Mouse (Mus musculus): ENCODE results near the gene Magee1.
"Not testable (repeated sequence)": the region's sequence is repeated elsewhere in the genome, so short reads cannot be mapped to it uniquely, and the experiment has no call there.

The Magee1 gene

DNA sequence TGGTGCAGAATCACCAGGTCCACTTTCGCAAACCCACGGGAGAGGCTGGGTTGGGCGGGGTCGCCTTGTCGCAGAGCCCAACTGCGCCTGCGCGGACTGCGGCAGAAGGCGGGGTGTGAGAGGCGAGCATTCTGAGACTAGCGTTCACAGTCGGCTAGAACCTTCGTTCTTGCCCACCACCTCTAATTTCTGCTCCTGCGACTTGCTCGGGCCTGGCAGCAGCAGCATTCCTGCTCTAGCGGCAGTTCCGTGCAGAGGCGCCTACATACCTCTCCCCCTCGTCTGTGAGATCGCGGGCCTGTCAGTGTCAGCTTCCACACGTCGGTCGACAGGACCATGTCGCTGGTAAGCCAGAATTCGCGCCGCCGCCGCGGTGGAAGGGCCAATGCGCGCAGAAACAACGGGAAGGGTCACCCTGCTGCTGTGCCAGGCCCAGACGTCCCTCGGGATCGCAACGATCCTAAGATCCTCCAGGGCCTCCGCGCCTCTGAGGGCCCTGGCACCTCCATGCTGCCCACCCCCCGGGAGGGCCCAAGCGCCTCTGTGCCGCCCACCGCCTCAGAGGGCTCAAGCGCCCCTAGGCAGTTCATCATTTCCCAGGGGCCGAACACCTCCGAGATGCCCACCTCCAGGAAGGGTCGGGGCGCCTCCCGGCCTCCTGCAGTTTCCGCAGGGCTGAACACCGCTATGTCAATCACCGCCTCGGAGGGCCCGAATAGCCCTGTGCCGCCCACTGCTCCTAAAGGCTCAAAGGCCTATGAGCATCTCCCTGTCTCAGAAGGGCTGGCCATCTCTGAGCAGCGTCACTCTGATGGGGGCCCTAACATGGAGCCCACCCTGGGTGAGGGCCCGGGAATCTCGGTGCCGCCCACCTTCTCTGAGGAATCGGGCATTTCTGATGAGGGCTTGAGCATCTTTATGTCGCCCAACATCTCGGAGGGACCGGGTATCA is at the start of gene Magee1:
Gene Magee1, plus strand, starts transcription at position 104 of the 952 bp plus-strand sequence.
- peak; percentile 31 for DNase-seq (ENCODE audit: low spot score)

DNA sequence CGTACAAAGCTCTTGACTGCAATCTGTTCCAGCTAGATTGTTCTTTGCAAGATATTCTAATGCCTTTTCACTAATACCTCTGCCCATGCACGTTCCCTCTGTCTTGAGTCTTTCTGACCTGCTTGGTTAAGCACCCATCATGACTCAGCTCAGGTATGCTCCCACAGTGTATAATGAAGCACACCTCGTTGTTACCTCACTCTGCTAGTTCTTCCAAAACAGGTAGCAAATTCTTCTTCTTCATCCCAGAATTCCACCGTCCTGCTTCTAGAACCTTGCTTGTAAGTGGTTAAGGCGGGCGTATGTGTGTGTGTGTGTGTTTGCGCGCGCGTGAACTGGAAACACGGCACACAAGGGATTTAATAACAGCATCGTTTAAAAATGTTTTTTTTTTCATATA is 41.0 kb upstream of the Magee1 start:
- DNase-seq (ENCODE audit: low spot score), result no peak

DNA sequence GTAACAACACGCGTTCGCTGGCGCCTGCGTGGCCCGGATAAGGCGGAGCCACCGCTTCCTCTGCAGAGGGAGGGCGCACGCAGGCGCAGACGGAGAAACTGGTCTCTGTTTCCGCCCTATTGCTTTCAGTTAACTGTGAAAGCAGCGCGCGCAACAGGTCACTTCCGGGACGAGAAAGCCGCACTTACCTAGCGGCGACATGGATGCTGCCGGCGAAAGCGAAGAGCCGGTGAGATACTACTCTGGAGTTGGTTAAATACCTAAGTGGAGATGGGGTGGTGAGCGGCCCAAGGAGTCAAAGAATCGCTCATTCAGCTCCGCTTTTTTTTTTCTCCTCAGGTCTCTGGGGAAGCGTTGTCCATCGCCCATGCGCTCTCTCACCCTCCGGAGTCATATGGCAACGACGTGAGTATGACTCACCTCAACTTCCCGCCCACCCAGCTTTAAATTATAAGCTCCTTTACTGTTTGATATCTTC is 40.5 kb upstream of the Magee1 start, which contains the start of gene Pbdc1:
Gene Pbdc1, plus strand, starts transcription at position 142 of the 478 bp plus-strand sequence.
- DNase-seq (ENCODE audit: low spot score), result peak; percentile 87

DNA sequence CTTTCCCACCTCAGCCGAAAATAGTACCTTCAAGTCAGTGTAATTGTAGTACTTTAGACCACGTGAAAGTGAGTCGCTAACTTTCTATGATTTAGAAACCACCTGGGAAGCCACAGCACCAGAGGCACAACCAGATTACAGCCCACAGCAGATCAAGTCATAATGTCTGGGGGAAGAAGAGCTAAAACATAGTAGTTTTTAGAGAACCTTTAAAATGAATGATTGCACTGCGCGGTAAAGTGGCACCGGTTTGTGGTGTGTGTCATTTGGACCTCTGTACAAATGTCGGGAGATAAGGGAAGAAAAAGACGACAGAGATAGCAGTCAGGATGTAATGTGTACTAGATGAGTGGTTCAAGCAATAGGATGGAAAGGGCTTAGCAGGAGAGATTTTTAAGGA is 40.1 kb upstream of the Magee1 start:
- DNase-seq (ENCODE audit: low spot score), result peak; percentile 11

DNA sequence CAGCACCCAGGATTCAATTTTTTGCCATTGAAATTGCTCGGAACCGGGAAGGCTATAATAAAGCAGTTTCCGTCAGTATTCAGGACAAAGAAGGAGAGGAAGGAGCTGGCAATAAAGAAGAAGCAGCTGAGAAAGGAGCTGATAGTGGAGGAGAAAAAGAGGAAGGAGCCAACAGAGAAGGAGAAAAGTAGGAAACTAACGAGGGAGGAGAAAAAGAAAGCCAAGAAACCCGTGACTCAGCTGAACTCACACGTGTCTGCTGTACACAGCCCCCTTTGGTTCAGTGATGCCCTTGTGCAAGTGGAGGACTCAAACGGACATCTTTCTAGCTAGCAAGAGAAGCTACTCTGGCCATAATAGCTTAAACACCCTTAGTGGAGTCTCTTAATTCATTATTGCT is 37.2 kb upstream of the Magee1 start:
- DNase-seq (ENCODE audit: low spot score), result not testable (repeated sequence)

DNA sequence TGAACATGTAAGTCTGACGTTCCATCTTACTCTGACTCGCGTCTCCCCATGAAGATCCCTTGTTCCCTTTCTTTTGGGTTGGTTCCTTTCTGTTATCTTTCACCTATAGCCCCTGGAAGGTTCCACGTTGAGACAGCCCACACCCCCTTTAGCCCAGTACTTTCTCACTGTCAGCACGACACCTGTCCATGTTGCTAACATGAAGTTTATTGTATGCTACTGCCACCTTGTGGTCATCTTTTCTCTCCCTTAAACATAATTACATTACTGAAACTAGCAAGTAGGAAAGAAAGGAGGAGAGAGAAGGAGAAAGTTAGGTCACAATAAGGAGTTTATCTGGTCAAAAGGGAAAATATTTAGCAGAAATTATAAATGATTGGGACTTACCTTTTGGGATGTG is 16.0 kb upstream of the Magee1 start:
- DNase-seq (ENCODE audit: low spot score), result peak; percentile 40

DNA sequence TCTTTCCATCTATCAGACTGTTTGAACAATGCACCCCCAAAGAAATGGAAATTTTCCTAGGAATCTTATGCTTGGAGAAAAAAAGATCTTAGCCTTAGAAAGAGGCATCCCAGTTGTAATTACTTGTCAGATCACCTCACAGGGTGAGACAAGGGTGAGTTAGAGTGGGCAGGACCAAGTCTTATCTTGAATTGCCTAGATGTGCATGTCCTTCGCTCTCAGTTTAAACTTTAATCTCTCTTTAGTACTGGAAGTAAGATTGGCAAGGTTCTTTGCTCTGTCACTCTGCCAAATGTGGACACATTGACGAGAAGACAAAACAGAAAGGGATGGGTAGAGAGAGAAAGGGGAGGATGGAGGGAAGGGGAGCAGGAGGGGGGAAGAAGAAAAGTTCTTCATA is 5.2 kb upstream of the Magee1 start:
- no peak for DNase-seq (ENCODE audit: low spot score)

DNA sequence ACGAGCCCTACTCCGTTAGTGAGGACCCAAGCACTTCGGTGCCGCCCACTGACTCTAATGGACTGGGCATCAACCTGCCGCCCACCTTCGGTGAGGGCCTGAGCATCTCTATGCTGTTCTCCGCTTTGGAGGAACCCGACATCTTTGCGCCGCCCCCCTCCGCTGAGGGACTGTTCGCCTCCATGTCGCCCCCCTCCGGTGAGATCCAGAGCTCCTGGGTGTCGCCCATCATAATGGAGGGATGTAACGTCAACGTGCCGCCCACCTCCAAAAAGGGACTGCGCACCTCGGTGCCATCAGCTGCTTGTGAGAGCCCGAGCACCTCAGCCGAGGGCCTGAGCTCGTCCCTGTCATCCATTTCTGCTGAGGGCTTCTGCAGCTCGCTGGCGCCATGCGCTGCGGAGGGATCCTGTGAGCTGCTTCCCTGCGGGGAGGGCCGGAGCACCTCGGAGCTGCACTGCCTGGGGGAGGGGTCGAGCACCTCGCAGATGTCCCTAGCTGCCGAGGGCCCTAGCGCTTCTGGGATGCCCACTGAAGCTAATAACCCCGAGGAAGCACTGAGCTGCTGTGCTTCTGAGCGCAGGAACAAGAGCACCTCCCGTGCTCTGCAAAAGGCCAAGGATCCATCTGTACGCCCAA is 1.2 kb downstream of the Magee1 start:
- DNase-seq (ENCODE audit: low spot score), result peak; percentile 13

DNA sequence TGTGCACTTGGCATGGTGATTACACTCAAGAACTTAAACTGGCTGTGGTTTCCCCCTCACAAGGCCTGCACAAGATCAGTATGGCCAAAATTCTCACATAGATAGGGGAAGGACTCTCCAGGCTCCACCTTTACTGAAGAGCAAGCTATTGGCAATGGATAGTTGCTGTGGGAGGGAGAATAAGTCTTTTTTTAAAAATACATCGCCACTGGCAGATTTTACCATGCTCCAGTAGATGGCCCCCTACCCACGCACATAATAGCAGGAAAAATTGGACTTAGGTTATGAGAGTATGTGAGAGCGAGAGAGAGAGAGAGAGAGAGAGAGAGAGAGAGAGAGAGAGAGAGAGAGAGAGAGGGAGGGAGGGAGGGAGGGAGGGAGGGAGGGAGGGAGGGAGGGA is 4.7 kb downstream of the Magee1 start:
- no peak for DNase-seq (ENCODE audit: low spot score)

DNA sequence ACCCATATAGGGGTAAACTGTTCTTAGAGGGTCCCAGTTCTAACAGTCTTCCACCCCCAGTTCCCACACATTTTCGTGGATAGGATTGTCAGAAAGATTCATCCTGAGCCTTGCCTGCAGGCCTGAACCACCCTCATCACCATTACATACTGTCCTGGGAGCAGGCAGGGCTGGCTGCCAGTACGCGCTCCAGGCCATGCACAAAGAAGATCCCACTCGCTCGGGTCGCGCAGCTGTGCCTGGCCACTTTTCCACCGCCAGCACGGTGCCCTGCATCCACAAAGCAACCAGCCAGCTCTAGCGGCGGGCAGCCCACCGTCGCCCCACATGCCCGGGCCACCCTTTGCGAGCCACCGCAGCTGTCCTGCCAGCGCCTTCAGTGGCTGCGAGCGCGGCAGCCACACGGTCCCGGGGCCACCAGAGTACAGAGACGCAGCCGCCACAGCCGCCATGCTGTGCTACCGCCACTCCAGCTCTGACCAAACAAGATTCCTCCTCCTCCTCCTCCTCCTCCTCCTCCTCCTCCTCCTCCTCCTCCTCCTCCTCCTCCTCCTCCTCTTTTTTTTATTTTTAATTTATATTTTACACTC is 31.8 kb downstream of the Magee1 start:
- no peak for DNase-seq (ENCODE audit: low spot score)

DNA sequence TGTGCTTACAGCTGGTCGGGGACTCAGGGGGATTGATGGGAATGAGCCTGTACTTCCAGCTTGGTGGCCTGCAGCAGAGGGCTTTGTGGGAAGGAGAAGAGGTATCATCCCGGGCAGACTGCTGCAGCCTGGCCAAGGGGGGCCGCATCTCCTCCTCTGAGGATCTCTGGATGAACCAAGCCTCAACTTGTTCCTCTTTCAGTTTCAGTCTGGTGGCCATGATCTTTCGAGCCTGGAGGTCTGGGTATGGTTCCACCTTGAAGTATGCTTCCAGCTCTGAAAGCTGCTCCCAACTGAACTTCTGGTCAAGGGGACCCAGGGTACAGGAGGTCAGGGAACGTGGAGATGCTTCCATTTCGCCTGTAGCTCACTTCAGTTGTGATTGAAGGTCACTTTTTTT is 44.8 kb downstream of the Magee1 start:
- not testable (repeated sequence) for DNase-seq (ENCODE audit: low spot score)

DNA sequence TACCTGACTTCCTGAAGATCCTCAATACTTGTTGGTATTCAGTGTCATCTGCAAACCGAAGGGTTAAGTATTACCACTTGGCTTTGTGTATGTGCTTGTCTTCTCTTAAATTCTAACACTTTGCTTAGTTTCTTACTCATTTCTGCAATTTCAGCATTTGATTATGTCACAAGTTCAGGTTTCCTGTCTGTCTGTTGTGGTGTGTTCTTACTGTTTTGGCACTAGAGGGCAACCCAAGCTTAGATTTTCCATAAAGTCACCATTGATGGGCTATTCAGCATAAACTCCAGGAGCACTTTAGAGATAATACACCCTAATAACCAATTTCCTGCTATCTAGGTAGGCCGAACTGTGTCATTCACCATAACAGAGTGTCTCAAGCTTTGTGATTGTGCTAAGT is 47.0 kb downstream of the Magee1 start:
- DNase-seq (ENCODE audit: low spot score), result no peak
